Mouse (Mus musculus): Measurements from ENCODE around the gene Cct4. TPM values are rescaled to one million over a fixed set of nuclear protein-coding genes. Genes with fewer than 3 reads are reported as not detected.

Gene Cct4
- total and polyA plus RNA-seq, 3 experiments, result 482 to 874 (median 569) TPM

DNA sequence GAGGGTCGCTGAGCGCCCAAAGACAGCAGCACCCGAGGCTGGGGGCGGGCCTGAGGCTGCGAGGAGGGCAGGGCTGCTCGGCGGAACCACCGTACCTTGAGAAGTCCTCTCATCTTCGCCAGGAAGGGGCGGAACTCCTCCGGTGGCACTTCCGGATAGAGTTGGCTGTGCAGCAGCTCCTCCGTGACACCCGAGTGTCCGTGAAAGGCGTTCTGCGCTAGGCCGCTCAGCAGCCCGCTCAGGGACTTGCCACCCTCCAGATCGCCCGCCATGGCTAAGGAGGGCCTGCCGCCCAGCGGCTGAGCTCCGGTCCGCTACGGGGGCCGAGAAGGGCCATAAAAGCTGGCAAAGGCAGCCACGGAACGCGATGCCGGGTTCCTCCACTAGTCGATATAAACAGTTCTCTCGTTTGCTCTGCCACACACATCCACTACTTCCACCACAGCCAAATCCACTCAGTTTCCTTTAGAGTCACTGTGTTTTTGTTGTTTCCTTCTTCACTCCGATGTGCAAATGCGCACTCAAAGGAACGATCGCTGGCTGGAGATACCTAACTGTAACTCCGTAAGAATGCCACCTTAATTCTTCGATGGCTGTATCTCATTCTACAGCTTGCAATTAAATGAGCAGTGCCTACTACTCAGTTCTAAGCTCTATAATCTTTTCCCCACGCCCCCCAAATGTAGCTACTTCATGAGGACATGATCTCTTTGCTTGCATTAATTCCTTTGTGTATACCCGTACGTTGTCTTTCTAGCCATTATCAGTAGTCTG, 8.1 kb upstream of the Cct4 start, which contains the start of the genes Gm28048 and Commd1:
Gene Gm28048, minus strand, starts transcription at position 107 of the 774 bp plus-strand sequence.
Gene Commd1, minus strand, starts transcription at position 399 of the 774 bp plus-strand sequence.
- peak; percentile 95 for DNase-seq (ENCODE audit: extremely low read depth)
- dilution Hi-C loops (cut with MboI; ENCODE audit: extremely low pct_ligation_motif_present, extremely low pct_unique_long_range_greater_than_20kb, low sequenced_read_pairs), result no loop called here
- in situ Hi-C loops (cut with MboI; ENCODE audit: low pct_ligation_motif_present, low pct_unique_long_range_greater_than_20kb, low sequenced_read_pairs), result no loop called here
- Histone ChIP-seq H3K9me3 (replicated peaks; ENCODE audit: low read length) (no peaks in the 10 kb centered on the region), H3K79me2 (replicated peaks; ENCODE audit: control insufficient read depth, extremely low read depth, insufficient read depth, poor library complexity, severe bottlenecking) (peaks cover 19% of the 10 kb centered on the region), H3K27ac (ENCODE audit: insufficient read depth, low read depth) (peak within 1 kb of the TSS; percentile 74), H3K4me1 (ENCODE audit: control insufficient read depth in 1 of 2, insufficient read depth in 2 of 2) (peaks cover 7 to 40% of the 10 kb centered on the region in 2 experiments), H3K27me3 (replicated peaks) (no peaks in the 10 kb centered on the region), H3K9ac (ENCODE audit: insufficient read depth, low read depth) (peak within 1 kb of the TSS; percentile 78), H3K36me3 (replicated peaks in 1 of 2; ENCODE audit: control insufficient read depth in 1 of 2, insufficient read depth in 1 of 2, low read length in 1 of 2) (peaks cover 3 to 21% of the 10 kb centered on the region in 2 experiments), H3K4me3 (replicated peaks in 1 of 3; ENCODE audit: low read depth in 2 of 3, low read length in 2 of 3, poor library complexity in 1 of 3) (peak within 1 kb of the TSS; percentile 53 to 92 (median 68)), H3K4me2 (ENCODE audit: insufficient read depth, low read depth, poor library complexity, severe bottlenecking) (peak within 1 kb of the TSS; percentile 94)
- no peak for TF ChIP-seq EP300 (IDR thresholded peaks at IDR 0.05; ENCODE audit: low read length)
- peak; percentile 78 for TF ChIP-seq UBTF (IDR thresholded peaks at IDR 0.05; ENCODE audit: low read depth, low read length)
- peak; percentile 98 for TF ChIP-seq POLR2A (IDR thresholded peaks at IDR 0.05; ENCODE audit: low read depth, low read length)
- TF ChIP-seq NRF1 (IDR thresholded peaks at IDR 0.05; ENCODE audit: low read depth, low read length), result peak; percentile 60
- TF ChIP-seq MAFK (IDR thresholded peaks at IDR 0.05; ENCODE audit: insufficient replicate concordance, low read length), result no peak
- no peak for TF ChIP-seq ETS1 (conservative IDR thresholded peaks at IDR 0.05; ENCODE audit: low read depth, low read length)
- TF ChIP-seq SIN3A (IDR thresholded peaks at IDR 0.05; ENCODE audit: low read length), result peak; percentile 92
- no peak for TF ChIP-seq SMC3 (IDR thresholded peaks at IDR 0.05; ENCODE audit: low read depth, low read length)
- peak; percentile 46; the same call in 1 of the 2 replicates for TF ChIP-seq BHLHE40 (IDR thresholded peaks at IDR 0.05; ENCODE audit: low read depth, low read length)
- no peak for TF ChIP-seq RCOR1 (conservative IDR thresholded peaks at IDR 0.05; ENCODE audit: low read depth, low read length)
- TF ChIP-seq ZNF384 (IDR thresholded peaks at IDR 0.05; ENCODE audit: low read depth, low read length), result no peak
- no peak for TF ChIP-seq CHD2 (IDR thresholded peaks at IDR 0.05; ENCODE audit: low read length)
- peak; percentile 72 for TF ChIP-seq MEF2A (IDR thresholded peaks at IDR 0.05; ENCODE audit: borderline replicate concordance, low read depth, low read length)
- peak; percentile 55; the same call in 1 of the 2 replicates for TF ChIP-seq KAT2A (IDR thresholded peaks at IDR 0.05; ENCODE audit: insufficient replicate concordance, low read length)
- TF ChIP-seq IRF4 (IDR thresholded peaks at IDR 0.05; ENCODE audit: low read depth, low read length), result no peak; the same call in none of the 2 replicates
- peak; percentile 91 for TF ChIP-seq ELF1 (IDR thresholded peaks at IDR 0.05; ENCODE audit: low read depth, low read length)
- peak; percentile 86 for TF ChIP-seq TCF12 (IDR thresholded peaks at IDR 0.05; ENCODE audit: low read depth, low read length)
- peak; percentile 95 for TF ChIP-seq NELFE (IDR thresholded peaks at IDR 0.05; ENCODE audit: low read depth, low read length)
- TF ChIP-seq E2F4 (IDR thresholded peaks at IDR 0.05; ENCODE audit: insufficient replicate concordance, low read depth, low read length), result no peak
- peak; percentile 45 to 56; a peak in 3 of 4 replicates for TF ChIP-seq CTCF (conservative IDR thresholded peaks at IDR 0.05 in 1 of 2, IDR thresholded peaks at IDR 0.05 in 1 of 2; ENCODE audit: low read depth in 2 of 2, low read length in 2 of 2)
- no peak; the same call in 1 of the 2 replicates for TF ChIP-seq GABPA (IDR thresholded peaks at IDR 0.05; ENCODE audit: insufficient replicate concordance, low read depth, low read length)
- peak; percentile 88 for TF ChIP-seq HCFC1 (IDR thresholded peaks at IDR 0.05; ENCODE audit: low read depth, low read length)
- TF ChIP-seq ZC3H11A (IDR thresholded peaks at IDR 0.05; ENCODE audit: low read depth, low read length), result no peak
- no peak for TF ChIP-seq USF1 (IDR thresholded peaks at IDR 0.05; ENCODE audit: low read depth, low read length)
- TF ChIP-seq ZMIZ1 (IDR thresholded peaks at IDR 0.05; ENCODE audit: low read depth, low read length), result peak; percentile 92
- no peak for TF ChIP-seq USF2 (conservative IDR thresholded peaks at IDR 0.05; ENCODE audit: low read depth, low read length)
- no peak; the same call in 1 of the 2 replicates for TF ChIP-seq RAD21 (IDR thresholded peaks at IDR 0.05; ENCODE audit: low read depth, low read length)
- peak; percentile 68; the same call in 1 of the 2 replicates for TF ChIP-seq MYC (IDR thresholded peaks at IDR 0.05; ENCODE audit: low read depth, low read length)
- peak; percentile 36; the same call in 1 of the 2 replicates for TF ChIP-seq MAX (IDR thresholded peaks at IDR 0.05; ENCODE audit: low read length)
- peak; percentile 78; the same call in 1 of the 2 replicates for TF ChIP-seq TBP (conservative IDR thresholded peaks at IDR 0.05; ENCODE audit: low read depth, low read length)
- TF ChIP-seq MAZ (IDR thresholded peaks at IDR 0.05; ENCODE audit: low read depth, low read length), result peak; percentile 68
- no peak for TF ChIP-seq PAX5 (IDR thresholded peaks at IDR 0.05; ENCODE audit: low read length)
- TF ChIP-seq JUND (conservative IDR thresholded peaks at IDR 0.05; ENCODE audit: low read depth, low read length), result no peak
- no peak for TF ChIP-seq CHD1 (IDR thresholded peaks at IDR 0.05; ENCODE audit: low read depth, low read length)
- no peak for TF ChIP-seq ZKSCAN1 (IDR thresholded peaks at IDR 0.05; ENCODE audit: borderline replicate concordance, low read depth, low read length)
- peak; percentile 34; the same call in 1 of the 2 replicates for TF ChIP-seq MXI1 (IDR thresholded peaks at IDR 0.05; ENCODE audit: low read depth, low read length)
- peak; percentile 73 for TF ChIP-seq POLR2AphosphoS2 (IDR thresholded peaks at IDR 0.05; ENCODE audit: low read depth, low read length)
- no peak for TF ChIP-seq JUN (IDR thresholded peaks at IDR 0.05; ENCODE audit: insufficient read depth, low read depth, low read length)
